Mouse (Mus musculus) limb, embryonic 14.5 days (tissue): Measurements from ENCODE around the gene Cdc42bpa. TPM values are rescaled to one million over a fixed set of nuclear protein-coding genes. Genes with fewer than 3 reads are reported as not detected.

Experiments used
- ATAC-seq: fragments of 200-750 bp; cut with Nextera tagmentation; 2 replicates; pipeline ENCODE4 v1.8.0; 2017; ENCODE audit warnings: low read depth, moderate number of reproducible peaks, moderate TSS enrichment; ENCODE audit not compliant: low FRiP score
- DNase-seq: peaks from one replicate; pipeline ENCODE4 v3.0.0-alpha.2; 2015; ENCODE audit warnings: low spot score
- H3K27ac ChIP-seq: fragments of 300-500 bp; sonication (generic); replicated peaks from 2 replicates; pipeline ENCODE4 v1.5.1; 2014; ENCODE audit warnings: low read depth, mild to moderate bottlenecking, low read length, moderate library complexity, mixed read lengths
- H3K27me3 ChIP-seq: fragments of 300-500 bp; sonication (generic); 2 replicates; pipeline ENCODE4 v1.6.1; 2014; ENCODE audit warnings: low read length, mixed read lengths; ENCODE audit not compliant: control insufficient read depth, insufficient read depth
- H3K36me3 ChIP-seq: fragments of 300-500 bp; sonication (generic); 2 replicates; pipeline ENCODE4 v1.6.1; 2014; ENCODE audit warnings: mild to moderate bottlenecking, low read length, moderate library complexity, mixed read lengths; ENCODE audit not compliant: control insufficient read depth, insufficient read depth
- H3K4me1 ChIP-seq: fragments of 300-500 bp; sonication (generic); 2 replicates; pipeline ENCODE4 v1.6.1; 2014; ENCODE audit warnings: antibody characterized with exemption, low read length, mixed read lengths; ENCODE audit not compliant: control insufficient read depth, insufficient read depth
- H3K4me2 ChIP-seq: fragments of 300-500 bp; sonication (generic); replicated peaks from 2 replicates; pipeline ENCODE4 v1.6.1; 2014; ENCODE audit warnings: low read depth, mild to moderate bottlenecking, low read length, moderate library complexity; ENCODE audit not compliant: severe bottlenecking
- H3K4me3 ChIP-seq: fragments of 300-500 bp; sonication (generic); replicated peaks from 2 replicates; pipeline ENCODE4 v1.5.1; 2014; ENCODE audit warnings: low read length
- H3K9ac ChIP-seq: fragments of 300-500 bp; sonication (generic); 2 replicates; pipeline ENCODE4 v1.6.1; 2014; ENCODE audit warnings: mild to moderate bottlenecking, low read depth, low read length, moderate library complexity; ENCODE audit not compliant: severe bottlenecking
- H3K9me3 ChIP-seq: fragments of 300-500 bp; sonication (generic); 2 replicates; pipeline ENCODE4 v1.6.1; 2016; ENCODE audit warnings: low read length; ENCODE audit not compliant: control insufficient read depth
- POLR2A ChIP-seq: fragments of 200-500 bp; IDR thresholded peaks from 2 replicates; pipeline ENCODE4 v1.8.0; 2012; ENCODE audit warnings: inconsistent platforms, mild to moderate bottlenecking, moderate library complexity, borderline replicate concordance; ENCODE audit not compliant: insufficient read depth, insufficient read length; ENCODE audit errors: extremely low read depth
- WGBS: fragments of 180-500 bp; shearing (Covaris S2); extraction: QIAGEN DNeasy Blood & Tissue Kit; methylation state at CpG from one replicate; pipeline ENCODE4 v1.1.7; 2014; 5-methylcytosine and 5-hydroxymethylcytosine counted together
- polyA plus RNA-seq, 2 experiments: library from polyadenylated mRNA; depleted of rRNA in 1 of 2; stranded (reverse) in 1 of 2; unstranded in 1 of 2; fragments of >200 nt; fragmentation: Nextera tagmentation in 1 of 2; extraction: Ambion mirVana in 1 of 2; gene quantifications; 2 replicates each; pipeline versions ENCODE4 v1.2.1 to v1.2.3; 2012 to 2014

Cdc42bpa gene
- polyA plus RNA-seq, 2 experiments, result 16.8 to 29.1 TPM

- Histone ChIP-seq H3K27me3 (no peaks in the 10 kb centered on the region), H3K9me3 (no peaks in the 10 kb centered on the region), H3K9ac (no peak overlapping the region), H3K4me1 (peaks cover 8% of the 10 kb centered on the region), H3K36me3 (peaks cover 20% of the 10 kb centered on the region), H3K27ac (no peak overlapping the region), H3K4me2 (no peak overlapping the region), H3K4me3 (no peak overlapping the region)
- WGBS, result 51% methylated on average over 5 of the region's 5 CpGs
- ATAC-seq, result no peak
- DNase-seq, result peak; percentile 28
- TF ChIP-seq POLR2A, result no peak
Measured at GRCm38 (mm10) chr1:180109050-180109449, 148.8 kb downstream of the Cdc42bpa start.

GRCm38 (mm10) chr1:180116525-180116924, 156.3 kb downstream of the Cdc42bpa start:
- DNase-seq (no peak), ATAC-seq (no peak)
- Histone ChIP-seq H3K27me3 (no peaks in the 10 kb centered on the region), H3K36me3 (peaks cover 17% of the 10 kb centered on the region), H3K9ac (no peak overlapping the region), H3K4me2 (no peak overlapping the region), H3K9me3 (no peaks in the 10 kb centered on the region), H3K4me3 (no peak overlapping the region), H3K27ac (no peak overlapping the region), H3K4me1 (no peaks in the 10 kb centered on the region)
- 85% methylated on average over 1 of the region's 1 CpGs for WGBS
- no peak for TF ChIP-seq POLR2A

- H3K9me3 ChIP-seq, result no peaks in the 10 kb centered on the region
- H3K9ac ChIP-seq, result no peak overlapping the region
Measured at GRCm38 (mm10) chr1:180118233-180118632, 158.0 kb downstream of the Cdc42bpa start.

GRCm38 (mm10) chr1:180128077-180128792, 168.0 kb downstream of the Cdc42bpa start:
- no peak overlapping the region for H3K4me3 ChIP-seq
- H3K27ac ChIP-seq, result no peak overlapping the region
- no peak overlapping the region for H3K4me2 ChIP-seq
- no peaks in the 10 kb centered on the region for H3K9me3 ChIP-seq
- ATAC-seq, result no peak
- no peak for TF ChIP-seq POLR2A
- 75% methylated on average over 5 of the region's 5 CpGs for WGBS
- H3K27me3 ChIP-seq, result no peaks in the 10 kb centered on the region
- no peak for DNase-seq
- peaks cover 15% of the 10 kb centered on the region for H3K36me3 ChIP-seq
- H3K9ac ChIP-seq, result no peak overlapping the region
- no peaks in the 10 kb centered on the region for H3K4me1 ChIP-seq

More at GRCm38 (mm10) chr1:180118233-180118632, 158.0 kb downstream of the Cdc42bpa start:
- Histone ChIP-seq H3K4me2 (no peak overlapping the region), H3K4me3 (no peak overlapping the region), H3K4me1 (no peaks in the 10 kb centered on the region), H3K36me3 (peaks cover 11% of the 10 kb centered on the region), H3K27ac (no peak overlapping the region), H3K27me3 (no peaks in the 10 kb centered on the region)
- ATAC-seq (no peak), DNase-seq (no peak)
- TF ChIP-seq POLR2A, result no peak
- WGBS, result 61% methylated on average over 8 of the region's 8 CpGs

- DNase-seq (no peak), ATAC-seq (no peak)
- no peaks in the 10 kb centered on the region for H3K27me3 ChIP-seq
- whole genome bisulfite sequencing, result 51% methylated on average over 3 of the region's 3 CpGs
- H3K4me1 ChIP-seq, result no peaks in the 10 kb centered on the region
- TF ChIP-seq POLR2A, result no peak
- H3K36me3 ChIP-seq, result peaks cover 15% of the 10 kb centered on the region
- no peak overlapping the region for H3K27ac ChIP-seq
- H3K9me3 ChIP-seq, result no peaks in the 10 kb centered on the region
- H3K4me2 ChIP-seq, result no peak overlapping the region
- H3K9ac ChIP-seq, result no peak overlapping the region
- no peak overlapping the region for H3K4me3 ChIP-seq
Measured at GRCm38 (mm10) chr1:180131402-180131801, 171.1 kb downstream of the Cdc42bpa start.
